Mouse (Mus musculus) embryo, embryonic 9.5 days (tissue): ENCODE measurements around the gene Chd3.

Source experiments
- DNase-seq: peaks from one replicate; pipeline ENCODE4 v3.0.0-alpha.2; 2017; ENCODE audit errors: extremely low spot score

Gene Chd3

GRCm38 (mm10) chr11:69369215-69369989 lies at the start of gene Chd3:
Gene Chd3 (minus strand): TSS chr11:69369406.
- DNase-seq = peak; percentile 60

- peak; percentile 97 for DNase-seq
These were observed 48.5 kb upstream of the Chd3 start for GRCm38 (mm10) chr11:69417449-69418384.

- no peak for DNase-seq
These were observed 47.8 kb upstream of the Chd3 start for GRCm38 (mm10) chr11:69416921-69417448.

- no peak for DNase-seq
These were observed 47.3 kb upstream of the Chd3 start for GRCm38 (mm10) chr11:69416509-69416908.

- peak; percentile 89 for DNase-seq
These were observed 46.7 kb upstream of the Chd3 start for GRCm38 (mm10) chr11:69415668-69416451.

- peak; percentile 66 for DNase-seq
These were observed 46.1 kb upstream of the Chd3 start for GRCm38 (mm10) chr11:69415327-69415667.

- DNase-seq = peak; percentile 54
These were observed 45.5 kb upstream of the Chd3 start for GRCm38 (mm10) chr11:69414421-69415326.

GRCm38 (mm10) chr11:69413221-69414181 lies 44.3 kb upstream of the Chd3 start, which contains the start of gene Kdm6b:
Gene Kdm6b (minus strand): TSS chr11:69413675.
- DNase-seq = peak; percentile 63

GRCm38 (mm10) chr11:69412548-69412947 lies 43.3 kb upstream of the Chd3 start:
- DNase-seq = no peak

GRCm38 (mm10) chr11:69411538-69412203 lies 42.5 kb upstream of the Chd3 start:
- DNase-seq = peak; percentile 75

- peak; percentile 98 for DNase-seq
These were observed 41.9 kb upstream of the Chd3 start for GRCm38 (mm10) chr11:69411073-69411535.

GRCm38 (mm10) chr11:69410310-69411072 lies 41.3 kb upstream of the Chd3 start:
- DNase-seq = no peak

- DNase-seq = no peak
These were observed 40.8 kb upstream of the Chd3 start for GRCm38 (mm10) chr11:69410045-69410309.

GRCm38 (mm10) chr11:69409378-69410044 lies 40.3 kb upstream of the Chd3 start:
- peak; percentile 92 for DNase-seq

- peak; percentile 86 for DNase-seq
These were observed 39.6 kb upstream of the Chd3 start for GRCm38 (mm10) chr11:69408541-69409377.

GRCm38 (mm10) chr11:69407724-69408004 lies 38.5 kb upstream of the Chd3 start:
- no peak for DNase-seq
